ENCODE assay signal across 8 mouse cellular contexts in genomic region chr10:7052315-7053017, GRCm38 (mm10). TPM values are rescaled to one million over a fixed set of nuclear protein-coding genes. Genes with fewer than 3 reads are reported as not detected.
DNase-seq lines count a peak whose midpoint lies in the region; ATAC-seq lines count a peak whose summit lies in the region.

Gene Ipcef1, minus strand, starts transcription at chr10:7052478.

- H3K9me3 ChIP-seq in forebrain, embryonic 12.5 days = no peaks in the 10 kb centered on the region
- no peaks in the 10 kb centered on the region for H3K9me3 ChIP-seq in neural tube, embryonic 11.5 days (ENCODE audit: control insufficient read depth, low read length)

- peak within 1 kb of the TSS; percentile 37 for H3K4me2 ChIP-seq in forebrain, embryonic 12.5 days
- H3K4me2 ChIP-seq in neural tube, embryonic 11.5 days (ENCODE audit: low read depth) = peak within 1 kb of the TSS; percentile 25; the same call in 1 of the 2 replicates

- peak; percentile 9 for DNase-seq in layer of hippocampus, adult 11-12 months (ENCODE audit: low spot score)
- DNase-seq in layer of hippocampus, postnatal 10 days (ENCODE audit: low spot score in 2 of 2) = no peak
- peak; percentile 9 to 27 for DNase-seq in kidney, postnatal 4 days
- no peak for DNase-seq in neural tube, embryonic 11.5 days (ENCODE audit: low spot score)
- no peak for DNase-seq in thymus, postnatal 14 days
- no peak for DNase-seq in thymus, postnatal 10 days (ENCODE audit: low spot score in 2 of 2)
- DNase-seq in urinary bladder, postnatal 36 days (ENCODE audit: low spot score in 2 of 2) = no peak

- no peak within 1 kb of the TSS for H3K27ac ChIP-seq in forebrain, embryonic 12.5 days
- no peak within 1 kb of the TSS for H3K27ac ChIP-seq in neural tube, embryonic 11.5 days (ENCODE audit: low read depth, low read length)

- no peaks in the 10 kb centered on the region for H3K27me3 ChIP-seq in forebrain, embryonic 12.5 days
- H3K27me3 ChIP-seq in neural tube, embryonic 11.5 days (ENCODE audit: control insufficient read depth, insufficient read depth, low read length) = no peaks in the 10 kb centered on the region

- WGBS in forebrain, embryonic 12.5 days = 13% methylated on average over 12 of the region's 12 CpGs
- WGBS in neural tube, embryonic 11.5 days = 31% methylated on average over 12 of the region's 12 CpGs

- no peak within 1 kb of the TSS for H3K9ac ChIP-seq in forebrain, embryonic 12.5 days
- no peak within 1 kb of the TSS; the same call in 1 of the 2 replicates for H3K9ac ChIP-seq in neural tube, embryonic 11.5 days (ENCODE audit: low read length)

- no peak within 1 kb of the TSS for H3K4me3 ChIP-seq in forebrain, embryonic 12.5 days (replicated peaks)
- H3K4me3 ChIP-seq in neural tube, embryonic 11.5 days (ENCODE audit: low read depth, low read length) = no peak within 1 kb of the TSS

- ATAC-seq in forebrain, embryonic 12.5 days (ENCODE audit: low FRiP score) = peak; percentile 68; the same call in 1 of the 2 replicates
- peak; percentile 53; the same call in 1 of the 2 replicates for ATAC-seq in neural tube, embryonic 11.5 days (ENCODE audit: insufficient read depth, low FRiP score, low TSS enrichment)

- peaks cover 7% of the 10 kb centered on the region for H3K4me1 ChIP-seq in forebrain, embryonic 12.5 days
- no peaks in the 10 kb centered on the region; the same call in 1 of the 2 replicates for H3K4me1 ChIP-seq in neural tube, embryonic 11.5 days (ENCODE audit: control insufficient read depth, insufficient read depth, low read length)

- no peaks in the 10 kb centered on the region for H3K36me3 ChIP-seq in forebrain, embryonic 12.5 days (replicated peaks)
- H3K36me3 ChIP-seq in neural tube, embryonic 11.5 days (ENCODE audit: control insufficient read depth, insufficient read depth, low read length) = no peaks in the 10 kb centered on the region

RNA-seq across cellular contexts. Expression of gene Ipcef1, which starts in this region (rescaled TPM):
- total RNA-seq in layer of hippocampus, postnatal 10 days (2021) = 10 to 100 TPM in 1 of 2 experiments, 1 to 10 TPM in 1; 9.5 to 12.1 TPM
- polyA plus RNA-seq in forebrain, embryonic 12.5 days (2016; fragmentation: Nextera tagmentation; extraction: Ambion mirVana) = 0.91 and 1.3 TPM in 2 replicates
- 0.09 and 0.23 TPM in 2 replicates for polyA plus RNA-seq in neural tube, embryonic 11.5 days (2014; fragmentation: Nextera tagmentation; extraction: Ambion mirVana)

Comparison
In these comparisons a context has a peak if more than half of its experiments do, and no peak if none do; other contexts are left out.
1. DNase-seq: peak in layer of hippocampus, adult 11-12 months (single experiment) and kidney, postnatal 4 days (2 of 2); none in layer of hippocampus, postnatal 10 days (0 of 2), neural tube, embryonic 11.5 days (single experiment), thymus, postnatal 14 days (single experiment), thymus, postnatal 10 days (0 of 2) and urinary bladder, postnatal 36 days (0 of 2).
2. Peak in ATAC-seq and H3K4me2 ChIP-seq in neural tube, embryonic 11.5 days; RNA of the gene not detected or under 1 TPM.